Comparison of ENCODE assay signal across 30 mouse cellular contexts in genomic region chr8:126693642-126694041, GRCm38 (mm10).
DNase-seq lines count a peak whose midpoint lies in the region; ATAC-seq and TF ChIP-seq lines count a peak whose summit lies in the region.
"Had no signal": no experiment of that assay in that cellular context is flagged by ENCODE, and none has a peak within 500 bp of the region (broad histone marks: within the 10 kb centered on the region; RNA-seq: fewer than 3 reads in every experiment).

No protein-coding gene starts in this region.

- no peak for ATAC-seq in lung, embryonic 15.5 days (ENCODE audit: borderline replicate concordance, extremely low read depth, low FRiP score, low TSS enrichment)
- ATAC-seq in granulocyte monocyte progenitor cell, adult 5-6 weeks (replicated peaks; ENCODE audit: poor library complexity, severe bottlenecking) = peak; percentile 67
- ATAC-seq: forebrain, postnatal 0 days; inflammation-experienced regulatory T-cells, adult 6 months; lung, postnatal 0 days; midbrain, embryonic 16.5 days; Patski had no signal

- H3K79me2 ChIP-seq in MEL (ENCODE audit: control insufficient read depth, insufficient read depth, low read length, poor library complexity) = no peaks in the 10 kb centered on the region

- DNase-seq in lung, adult 18-20 months = no peak
- peak; percentile 29 for DNase-seq in MEL (ENCODE audit: low read depth, low spot score)
- peak; percentile 36 for DNase-seq in splenic B cell, adult 2 months (ENCODE audit: low read depth, low spot score)
- DNase-seq in forebrain, embryonic 10.5 days (ENCODE audit: extremely low spot score, low spot score) = no peak
- DNase-seq in ovary, postnatal 14 days (ENCODE audit: low spot score) = no peak
- DNase-seq: adrenal gland, postnatal 14 days; cerebellum, adult 11-12 months; cerebellum, adult 9-11 months; forebrain, postnatal 0 days; gastrocnemius, postnatal 10 days; kidney, adult 11 months; kidney, postnatal 14 days; thymus, adult 2 months; thymus, postnatal 36 days had no signal

- no peaks in the 10 kb centered on the region for H3K36me3 ChIP-seq in lung, embryonic 15.5 days
- no peaks in the 10 kb centered on the region for H3K36me3 ChIP-seq in MEL (ENCODE audit: control insufficient read depth in 1 of 2, insufficient read depth in 2 of 2, low read length in 2 of 2)
- H3K36me3 ChIP-seq in splenic B cell, adult 2 months (ENCODE audit: control insufficient read depth, insufficient read depth, low read length, poor library complexity, severe bottlenecking) = no peaks in the 10 kb centered on the region
- H3K36me3 ChIP-seq in forebrain, embryonic 10.5 days (replicated peaks) = no peaks in the 10 kb centered on the region
- H3K36me3 ChIP-seq: forebrain, embryonic 12.5 days; heart, embryonic 13.5 days; hindbrain, embryonic 15.5 days; limb, embryonic 10.5 days; limb, embryonic 15.5 days; neural tube, embryonic 12.5 days had no signal

- WGBS in lung, embryonic 15.5 days = 76% methylated on average over 1 of the region's 1 CpGs
- 73% methylated on average over 1 of the region's 1 CpGs for WGBS in forebrain, embryonic 10.5 days

- no peak for TF ChIP-seq CTCF in MEL (IDR thresholded peaks at IDR 0.05 in 2 of 3, conservative IDR thresholded peaks at IDR 0.05 in 1 of 3; ENCODE audit: control insufficient read depth in 1 of 3, insufficient read depth in 1 of 3, low read depth in 2 of 3, low read length in 3 of 3, poor library complexity in 1 of 3, severe bottlenecking in 1 of 3)

- 0 out of 4 replicates have a peak, but pooled peaks of 1 of the 2 experiments have one; percentile 6 for TF ChIP-seq EP300 in MEL (IDR thresholded peaks at IDR 0.05; ENCODE audit: low read depth in 1 of 2, low read length in 2 of 2)

- H3K4me3 ChIP-seq in lung, embryonic 15.5 days = no peak overlapping the region
- H3K4me3 ChIP-seq in MEL (ENCODE audit: control insufficient read depth in 1 of 2, insufficient read depth in 1 of 2, low read depth in 2 of 2, low read length in 2 of 2) = no peak overlapping the region
- H3K4me3 ChIP-seq in forebrain, embryonic 10.5 days = no peak overlapping the region
- H3K4me3 ChIP-seq: erythroblast, embryonic 14.5 days; forebrain, embryonic 12.5 days; heart, embryonic 13.5 days; hindbrain, embryonic 15.5 days; limb, embryonic 10.5 days; limb, embryonic 15.5 days; myocyte; neural tube, embryonic 12.5 days had no signal

- no peak overlapping the region for H3K9ac ChIP-seq in lung, embryonic 15.5 days
- H3K9ac ChIP-seq in MEL (ENCODE audit: control insufficient read depth, low read depth, low read length, poor library complexity, severe bottlenecking) = no peak overlapping the region
- H3K9ac ChIP-seq: forebrain, embryonic 12.5 days; forebrain, postnatal 0 days; heart, embryonic 13.5 days; hindbrain, embryonic 15.5 days; limb, embryonic 15.5 days; liver, embryonic 14.5 days; neural tube, embryonic 12.5 days had no signal

- no peak for TF ChIP-seq POLR2A in MEL (IDR thresholded peaks at IDR 0.05; ENCODE audit: control insufficient read depth in 1 of 2, insufficient read depth in 1 of 2, low read depth in 1 of 2, low read length in 2 of 2, poor library complexity in 1 of 2)

- peaks cover 39% of the 10 kb centered on the region for H3K4me1 ChIP-seq in lung, embryonic 15.5 days
- H3K4me1 ChIP-seq in MEL (ENCODE audit: control insufficient read depth in 1 of 2, insufficient read depth in 2 of 2, low read length in 2 of 2) = peaks cover 0 to 4% of the 10 kb centered on the region in 2 experiments; a peak in 1 of 4 replicates
- H3K4me1 ChIP-seq in forebrain, embryonic 10.5 days = peaks cover 12% of the 10 kb centered on the region

- no peaks in the 10 kb centered on the region for H3K27me3 ChIP-seq in lung, embryonic 15.5 days
- no peaks in the 10 kb centered on the region; a peak in 1 of 4 replicates for H3K27me3 ChIP-seq in MEL (ENCODE audit: control insufficient read depth in 1 of 2, insufficient read depth in 2 of 2, low read length in 2 of 2)
- H3K27me3 ChIP-seq in splenic B cell, adult 2 months (ENCODE audit: control insufficient read depth, insufficient read depth, low read length, poor library complexity, severe bottlenecking) = no peaks in the 10 kb centered on the region
- peaks cover 27% of the 10 kb centered on the region for H3K27me3 ChIP-seq in forebrain, embryonic 10.5 days (ENCODE audit: poor library complexity, severe bottlenecking)
- H3K27me3 ChIP-seq: CH12.LX; heart, embryonic 13.5 days; hindbrain, embryonic 15.5 days; limb, embryonic 15.5 days; neural tube, embryonic 12.5 days; Patski had no signal

- H3K9me3 ChIP-seq in lung, embryonic 15.5 days = no peaks in the 10 kb centered on the region
- H3K9me3 ChIP-seq in MEL (replicated peaks; ENCODE audit: insufficient read depth, low read length) = no peaks in the 10 kb centered on the region
- no peaks in the 10 kb centered on the region for H3K9me3 ChIP-seq in forebrain, embryonic 10.5 days
- H3K9me3 ChIP-seq: forebrain, embryonic 12.5 days; heart, embryonic 13.5 days; hindbrain, embryonic 15.5 days; limb, embryonic 10.5 days; limb, embryonic 15.5 days; neural tube, embryonic 12.5 days had no signal

- H3K27ac ChIP-seq in lung, embryonic 15.5 days = peak overlapping the region; percentile 64; the same call in 1 of the 2 replicates
- H3K27ac ChIP-seq in MEL (ENCODE audit: control insufficient read depth, low read depth, low read length) = no peak overlapping the region
- no peak overlapping the region for H3K27ac ChIP-seq in forebrain, embryonic 10.5 days
- H3K27ac ChIP-seq: forebrain, embryonic 12.5 days; hindbrain, embryonic 15.5 days; limb, embryonic 10.5 days; liver, embryonic 14.5 days; neural tube, embryonic 12.5 days had no signal

- TF ChIP-seq RAD21 in MEL (IDR thresholded peaks at IDR 0.05; ENCODE audit: low read depth, low read length) = no peak

- H3K4me2 ChIP-seq in lung, embryonic 15.5 days = no peak overlapping the region
- H3K4me2 ChIP-seq: forebrain, embryonic 12.5 days; heart, embryonic 13.5 days; hindbrain, embryonic 15.5 days; limb, embryonic 15.5 days; neural tube, embryonic 12.5 days had no signal

TF ChIP-seq in MEL, 35 proteins besides CTCF, POLR2A, EP300 and RAD21:
- TF ChIP-seq MEF2A (IDR thresholded peaks at IDR 0.05; ENCODE audit: extremely low read depth, insufficient replicate concordance, low read depth, low read length, poor library complexity, severe bottlenecking) (no peak), RCOR1 (IDR thresholded peaks at IDR 0.05; ENCODE audit: low read depth, low read length) (peak; percentile 42), NRF1 (IDR thresholded peaks at IDR 0.05; ENCODE audit: insufficient read depth, low read depth, low read length, poor library complexity, severe bottlenecking) (no peak), USF1 (IDR thresholded peaks at IDR 0.05; ENCODE audit: low read depth, low read length) (no peak), JUND (IDR thresholded peaks at IDR 0.05; ENCODE audit: low read depth, low read length) (no peak), BHLHE40 (IDR thresholded peaks at IDR 0.05; ENCODE audit: borderline replicate concordance, low read depth, low read length) (no peak), ZKSCAN1 (IDR thresholded peaks at IDR 0.05; ENCODE audit: low read depth, low read length) (no peak), ETS1 (IDR thresholded peaks at IDR 0.05; ENCODE audit: low read depth, low read length) (no peak), ZC3H11A (IDR thresholded peaks at IDR 0.05; ENCODE audit: low read depth, low read length) (no peak), MAZ (IDR thresholded peaks at IDR 0.05; ENCODE audit: low read depth, low read length) (no peak), E2F4 (IDR thresholded peaks at IDR 0.05; ENCODE audit: borderline replicate concordance, low read depth, low read length) (no peak), TBP (IDR thresholded peaks at IDR 0.05; ENCODE audit: low read depth, low read length) (no peak), GATA1 (IDR thresholded peaks at IDR 0.05; ENCODE audit: low read depth, low read length) (0 out of 2 replicates have a peak, but pooled peaks have one; percentile 7), POLR2AphosphoS2 (IDR thresholded peaks at IDR 0.05; ENCODE audit: low read length) (no peak)

Comparison
In these comparisons a context has a peak if more than half of its experiments do, and no peak if none do; other contexts are left out.
1. DNase-seq: peak in MEL (single experiment) and splenic B cell, adult 2 months (single experiment); none in lung, adult 18-20 months (0 of 2), forebrain, embryonic 10.5 days (single experiment) and ovary, postnatal 14 days (single experiment).